Mouse (Mus musculus) small intestine, adult 2 months (tissue): ENCODE measurements around the gene Unkl.

Source experiments
- CTCF ChIP-seq: fragments of 200-500 bp; IDR thresholded peaks from 2 replicates; pipeline ENCODE4 v1.5.1; 2012; ENCODE audit warnings: low read depth, mild to moderate bottlenecking, control low read depth, inconsistent platforms, low read length, moderate library complexity, mixed read lengths; ENCODE audit not compliant: insufficient replicate concordance, insufficient read length; ENCODE audit errors: extremely low read depth
- POLR2A ChIP-seq: fragments of 200-500 bp; IDR thresholded peaks from 2 replicates; pipeline ENCODE4 v1.6.1; 2012; ENCODE audit warnings: low read depth, mild to moderate bottlenecking, control low read depth, inconsistent platforms, low read length, moderate library complexity

GRCm38 (mm10) chr17:25274571-25275346 is 86.6 kb downstream of the Unkl start, which contains the start of gene Ube2i:
- no peak for TF ChIP-seq POLR2A
- no peak for TF ChIP-seq CTCF
